Mouse (Mus musculus): ENCODE measurements around the gene Smyd3. TPM values are rescaled to one million over a fixed set of nuclear protein-coding genes. Genes with fewer than 3 reads are reported as not detected.
A peak's percentile ranks its signal among the peaks of the same experiment; 100 is the strongest.

The Smyd3 gene
- total RNA-seq, 4 experiments from 2014 or later: 31.8 to 34.0 (median 33.4) TPM

DNA sequence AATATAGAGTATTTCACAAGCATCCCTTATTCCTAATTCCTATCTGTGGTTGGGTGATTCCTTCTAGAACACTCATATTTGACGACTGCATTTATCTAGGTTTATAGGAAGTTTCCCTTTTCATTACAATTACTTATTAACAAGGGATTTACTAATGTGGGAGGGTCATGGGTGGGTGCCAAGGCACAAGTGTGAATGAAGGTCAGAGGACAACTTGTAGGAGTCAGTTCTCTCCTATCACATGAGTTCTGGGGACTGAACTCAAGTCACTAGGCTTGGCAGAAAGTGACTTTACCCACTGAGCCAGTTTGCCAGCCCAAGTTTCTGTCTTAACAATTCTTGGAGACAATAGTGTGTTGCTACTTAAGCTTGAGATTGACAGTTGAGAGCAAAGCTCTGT, 529.7 kb downstream of the Smyd3 start:
- DNase-seq (ENCODE audit: low spot score in 2 of 2): no peak

DNA sequence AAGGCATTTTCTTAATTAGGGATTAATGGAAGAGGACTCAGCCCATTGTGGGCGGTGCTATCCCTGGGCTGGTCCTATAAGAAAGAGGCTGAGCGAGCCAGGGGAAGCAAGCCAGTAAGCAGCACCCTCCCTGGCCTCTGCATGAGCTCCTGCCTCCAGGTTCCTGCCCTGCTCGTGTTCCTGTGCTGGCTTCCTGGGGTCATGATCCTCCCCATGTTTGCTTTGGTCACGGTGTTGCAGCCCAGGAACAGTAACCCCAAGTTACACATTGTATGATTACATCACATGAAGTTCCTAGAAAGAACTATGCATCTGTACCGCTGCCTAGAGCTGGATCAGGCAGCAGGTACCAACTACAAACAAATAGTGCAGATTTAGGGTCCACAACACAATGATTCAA, 536.2 kb downstream of the Smyd3 start:
- no peak for DNase-seq (ENCODE audit: low spot score in 2 of 2)

DNA sequence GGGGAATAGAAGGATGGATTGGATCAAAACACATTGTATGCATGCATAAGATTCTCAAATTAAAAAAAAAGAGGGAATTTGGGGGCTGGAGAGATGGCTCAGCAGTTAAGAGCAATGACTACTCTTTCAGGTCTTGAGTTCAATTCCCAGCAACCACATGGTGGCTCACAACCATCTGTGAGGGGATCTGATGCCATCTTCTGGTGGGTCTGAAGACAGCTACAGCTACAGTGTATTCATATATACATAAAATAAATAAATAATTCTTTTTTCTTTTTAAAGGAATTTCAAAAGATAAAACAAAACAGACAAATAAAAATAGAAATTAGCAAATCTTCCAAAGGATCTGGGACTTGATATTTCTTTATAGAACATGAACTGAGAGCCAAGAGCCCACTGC, 537.7 kb downstream of the Smyd3 start:
- no peak for DNase-seq (ENCODE audit: low spot score in 2 of 2)

DNA sequence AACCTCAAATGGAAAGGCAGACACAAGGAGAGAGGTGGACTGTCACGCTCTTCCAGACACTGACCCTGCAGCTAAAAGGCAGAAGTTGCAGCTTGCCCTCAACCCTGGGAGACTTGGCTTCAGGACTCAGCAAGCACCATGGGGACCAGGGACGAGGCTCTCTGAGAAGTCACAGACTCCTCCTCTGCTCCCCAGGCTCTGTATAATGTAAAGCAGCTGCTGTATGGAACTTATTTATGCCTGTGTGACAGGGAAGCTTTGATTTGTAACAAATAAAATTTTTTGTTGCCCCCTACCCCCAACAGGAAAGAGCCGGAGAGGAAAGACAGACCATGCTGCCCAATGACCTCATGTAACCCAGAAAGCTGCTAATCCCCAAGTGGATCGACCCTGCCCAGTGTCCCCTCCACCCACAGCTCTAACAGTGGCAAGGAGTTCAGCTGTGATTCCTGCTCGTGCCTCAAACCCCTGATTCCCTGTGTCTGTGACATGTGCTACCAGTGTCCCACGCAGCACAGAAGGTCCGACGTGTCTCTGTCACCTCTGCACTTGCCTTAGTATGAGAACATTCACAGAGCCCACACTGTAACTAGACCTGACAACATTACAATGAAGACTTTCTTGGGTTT, 539.1 kb downstream of the Smyd3 start:
- no peak for DNase-seq (ENCODE audit: low spot score in 2 of 2)

DNA sequence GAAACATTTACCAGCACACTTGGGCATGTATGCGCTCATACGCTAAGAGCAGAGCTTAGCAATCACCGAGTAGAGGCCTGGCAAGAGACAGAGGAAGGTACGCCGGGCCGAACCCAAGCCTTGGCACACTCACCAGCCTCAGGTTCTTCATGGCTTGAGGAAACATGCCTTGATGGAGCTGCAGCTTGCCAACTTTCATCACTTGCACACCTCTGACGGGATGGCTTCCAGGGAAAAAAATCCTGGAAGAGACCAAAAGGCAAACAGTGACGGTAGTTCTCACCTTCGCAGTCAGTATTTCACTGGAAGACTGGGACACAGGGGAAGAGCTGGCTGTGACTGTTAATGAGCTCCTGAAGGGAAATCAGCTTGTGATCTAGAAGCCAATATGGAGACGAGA, 545.8 kb downstream of the Smyd3 start:
- DNase-seq (ENCODE audit: low spot score in 2 of 2): no peak

DNA sequence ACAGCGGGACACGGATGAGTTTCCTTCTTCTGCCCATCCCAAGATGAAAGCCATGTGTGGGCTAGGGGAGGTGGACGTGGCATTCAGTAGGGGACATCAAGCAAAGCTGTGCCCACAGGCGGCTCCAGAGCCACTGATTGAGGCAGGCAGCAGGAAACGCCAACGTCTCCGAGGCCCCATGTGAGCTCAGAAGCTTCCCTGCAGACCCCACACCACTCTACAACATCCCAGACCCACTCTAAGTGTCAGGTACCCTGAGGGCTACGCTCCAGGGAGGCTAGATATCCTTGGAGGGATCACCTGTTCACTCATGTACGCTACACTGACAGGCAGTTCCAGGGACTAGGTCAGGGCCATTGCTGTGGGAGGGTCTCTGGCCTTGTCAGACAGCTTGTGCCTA, 556.2 kb downstream of the Smyd3 start:
- DNase-seq (ENCODE audit: low spot score in 2 of 2): no peak

DNA sequence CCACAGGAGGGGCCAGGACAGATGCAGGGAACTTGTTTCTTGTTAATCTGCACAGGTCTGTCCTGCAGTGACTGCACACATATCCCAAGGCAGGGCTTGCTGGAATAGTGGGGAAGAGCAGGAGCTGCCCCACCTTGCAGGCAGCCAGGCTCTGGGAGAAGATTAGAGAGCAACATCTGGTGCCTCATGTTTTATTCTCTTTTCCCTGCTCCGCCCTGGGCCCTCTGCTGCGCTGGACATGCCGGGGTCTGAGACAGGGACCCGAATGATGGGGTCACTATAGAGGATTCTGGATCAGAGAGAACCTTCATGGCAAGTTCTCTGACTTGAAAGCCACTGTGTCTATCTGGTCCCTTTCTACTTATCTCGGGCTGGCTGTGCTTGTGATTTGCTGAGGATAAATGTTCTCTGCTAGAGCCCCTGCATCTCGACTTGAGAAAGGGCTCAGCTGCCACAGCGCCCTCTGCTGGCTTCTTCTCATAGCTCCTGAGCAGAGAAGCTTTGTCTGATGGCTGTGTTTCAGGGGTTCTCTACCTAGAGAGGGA, 557.8 kb downstream of the Smyd3 start:
- DNase-seq (ENCODE audit: low spot score in 2 of 2): peak; percentile 18 to 67

DNA sequence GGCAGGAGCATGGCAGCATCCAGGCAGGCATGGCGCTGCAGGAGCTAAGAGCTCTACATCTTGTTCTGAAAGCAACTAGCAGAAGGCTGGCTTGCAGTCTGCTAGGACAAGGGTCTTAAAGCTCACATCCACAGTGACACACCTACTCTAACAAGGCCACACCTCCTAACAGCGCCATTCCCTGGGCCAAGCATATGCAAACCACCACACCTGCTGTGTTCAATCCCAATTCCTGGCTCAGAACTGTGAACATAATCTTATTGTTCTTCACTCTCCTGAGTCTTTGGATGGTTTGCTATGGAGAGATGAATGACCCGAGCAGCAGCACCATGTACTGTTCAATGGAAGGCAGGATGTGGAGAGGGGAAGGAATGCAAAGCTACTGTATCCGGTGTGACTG, 559.2 kb downstream of the Smyd3 start:
- no peak for DNase-seq (ENCODE audit: low spot score in 2 of 2)

DNA sequence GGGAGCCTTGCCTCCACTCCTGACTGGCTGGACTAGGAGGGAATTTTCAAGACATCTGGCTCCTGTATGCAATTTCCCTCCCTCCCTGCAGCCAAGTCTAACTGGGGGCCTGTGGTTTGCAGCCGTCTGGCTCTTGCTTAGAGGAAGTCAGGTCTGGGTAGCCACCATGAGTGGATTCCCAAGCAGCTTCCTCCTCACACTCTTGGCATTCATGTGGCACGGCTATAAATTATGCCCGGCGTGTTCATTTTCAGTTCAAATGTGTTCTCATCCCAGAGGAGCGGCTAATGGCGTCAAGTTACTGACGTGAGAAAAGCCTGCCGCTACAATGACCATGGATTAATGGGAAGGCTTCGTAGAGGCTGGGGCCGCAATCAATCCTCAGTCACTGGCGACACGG, 564.9 kb downstream of the Smyd3 start:
- no peak for DNase-seq (ENCODE audit: low spot score in 2 of 2)

DNA sequence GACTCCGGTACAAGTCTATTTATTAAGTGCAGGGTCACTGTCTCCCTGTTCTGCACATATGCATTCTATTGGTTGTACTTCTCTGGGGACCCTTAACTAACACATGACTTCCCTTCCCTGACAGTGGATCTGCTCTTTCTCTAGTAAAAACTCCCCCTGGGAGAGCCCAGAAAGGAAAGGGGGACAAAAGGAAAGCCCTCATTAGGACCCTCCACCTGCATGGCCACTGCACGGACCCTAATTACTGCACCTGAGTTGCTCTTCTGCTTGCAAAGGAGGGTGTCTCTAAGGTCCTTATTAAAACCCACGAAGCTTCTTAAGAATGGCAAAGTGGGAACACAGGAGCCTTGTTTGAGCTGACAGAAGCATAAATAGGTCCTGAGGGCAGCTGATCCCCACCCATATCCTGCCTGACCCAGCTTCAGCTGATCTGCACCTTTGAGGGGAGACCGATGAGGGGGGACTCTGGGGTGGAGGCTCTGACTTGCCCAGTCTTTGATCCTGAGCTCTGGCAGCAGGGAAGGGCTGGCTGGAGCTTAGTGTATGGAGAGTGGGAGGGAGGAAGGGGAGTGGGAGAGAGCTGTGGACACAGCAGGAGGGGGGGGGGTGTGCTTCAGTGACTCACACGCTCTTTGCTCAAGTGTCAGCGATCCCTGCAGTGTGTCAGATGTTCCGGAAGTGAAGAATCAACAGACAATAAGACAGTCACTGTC, 575.4 kb downstream of the Smyd3 start:
- DNase-seq (ENCODE audit: low spot score in 2 of 2): no peak

DNA sequence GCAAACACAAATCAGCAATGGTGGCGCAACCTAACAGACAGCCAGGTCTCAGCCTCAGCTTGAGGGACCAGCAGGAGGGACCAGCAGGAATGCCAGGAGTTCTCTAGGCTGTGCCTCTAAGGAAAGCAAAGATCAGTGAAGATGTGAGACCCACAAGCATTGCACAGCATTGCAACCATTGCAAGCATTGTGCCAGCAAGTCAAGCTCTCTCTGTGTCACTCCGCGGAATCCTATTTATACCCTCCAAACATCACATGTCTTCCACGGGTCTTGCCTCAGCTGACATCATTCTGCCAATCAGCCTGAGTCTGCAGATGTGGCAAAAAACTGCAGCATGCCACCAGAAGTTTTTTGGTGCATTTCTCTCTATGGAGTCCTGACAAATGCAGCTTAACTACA, 577.5 kb downstream of the Smyd3 start:
- DNase-seq (ENCODE audit: low spot score in 2 of 2): no peak

DNA sequence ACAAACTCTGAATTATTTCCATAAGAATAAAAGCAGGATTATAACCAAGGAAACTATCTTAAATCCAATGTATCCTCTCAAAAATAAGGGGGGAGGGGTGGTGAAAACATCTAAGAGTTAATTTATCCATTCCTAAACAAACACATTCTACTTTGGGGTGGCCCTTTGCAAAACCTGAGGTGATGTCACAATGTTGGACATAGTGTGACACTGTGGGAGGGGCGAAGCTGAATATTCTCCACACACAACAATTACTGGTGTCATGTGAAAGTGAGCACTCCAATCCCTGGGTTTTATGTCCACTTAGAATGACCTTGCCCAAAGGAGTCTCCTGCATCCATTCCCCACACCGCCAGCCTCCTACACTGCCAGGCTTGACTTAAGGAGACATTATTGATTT, 580.9 kb downstream of the Smyd3 start:
- no peak for DNase-seq (ENCODE audit: low spot score in 2 of 2)

DNA sequence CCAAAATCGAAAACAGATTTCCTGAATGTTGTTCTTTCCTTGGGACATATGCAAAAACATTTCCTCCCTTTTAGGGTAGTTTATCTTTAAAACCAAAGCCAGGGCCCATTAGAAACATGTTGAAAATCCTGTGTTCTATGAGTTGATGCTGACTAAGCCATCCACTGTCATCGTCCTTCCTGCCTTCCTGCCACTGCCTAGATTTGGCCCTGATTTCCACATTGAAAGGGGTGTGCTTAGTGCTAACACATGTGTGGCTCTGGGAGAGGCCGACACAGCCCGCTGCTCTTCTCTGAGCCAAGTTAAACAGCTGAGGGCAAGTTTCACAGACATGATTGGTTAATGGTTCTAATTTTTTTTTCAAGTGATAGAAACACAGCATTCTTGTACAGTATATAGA, 581.4 kb downstream of the Smyd3 start:
- no peak for DNase-seq (ENCODE audit: low spot score in 2 of 2)

DNA sequence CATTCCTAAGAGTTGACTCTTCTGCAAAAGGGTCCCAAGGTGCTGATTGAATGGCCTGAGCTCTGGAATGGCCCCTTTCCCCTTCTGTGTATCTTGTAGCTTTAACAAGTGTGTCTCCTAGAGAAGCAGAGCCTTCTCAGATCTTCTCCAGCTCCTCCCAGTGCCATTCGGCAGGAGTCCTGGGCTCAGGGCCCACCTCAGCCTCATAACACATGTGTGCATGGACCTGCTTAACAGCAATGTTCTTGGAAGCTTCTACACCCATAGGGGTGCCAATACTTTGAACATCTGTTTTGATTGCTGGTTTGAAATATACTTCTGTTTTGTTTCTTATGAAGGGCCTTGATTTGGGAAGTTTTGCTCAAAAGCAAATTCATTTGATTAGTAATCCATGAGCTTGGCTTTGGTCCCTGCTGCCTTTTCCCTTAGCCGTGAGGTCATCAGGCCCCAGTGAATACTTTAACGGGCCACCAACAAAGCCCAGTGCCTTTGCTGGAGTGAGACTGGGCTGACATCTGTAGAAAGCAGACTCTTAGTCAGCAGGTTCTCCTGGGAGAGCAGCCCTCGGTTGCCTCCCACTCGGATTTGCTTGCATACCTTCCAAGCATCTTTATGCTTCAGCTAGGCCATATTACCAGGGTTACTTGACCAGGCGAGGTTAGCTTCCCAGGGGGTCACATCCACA, 583.7 kb downstream of the Smyd3 start:
- no peak for DNase-seq (ENCODE audit: low spot score in 2 of 2)

DNA sequence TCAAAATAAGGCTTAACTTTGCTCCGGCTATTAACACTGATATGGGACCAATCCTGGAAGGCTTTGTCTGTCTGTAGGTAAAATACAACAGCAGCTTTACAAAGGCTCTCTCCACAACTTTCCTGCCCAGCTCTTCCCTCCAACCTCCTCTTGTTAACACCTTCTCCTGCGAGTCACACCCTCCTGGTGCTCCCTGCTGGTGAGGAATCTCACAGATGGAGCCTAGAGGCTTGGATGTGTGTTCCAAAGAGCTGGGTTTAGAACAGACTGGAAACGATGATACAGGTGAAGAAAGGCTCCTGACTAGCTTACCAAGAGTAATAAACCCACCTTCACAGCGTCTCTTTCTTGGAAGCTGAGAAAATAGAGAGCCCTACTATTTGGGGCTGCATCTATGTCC, 588.3 kb downstream of the Smyd3 start:
- no peak for DNase-seq (ENCODE audit: low spot score in 2 of 2)

DNA sequence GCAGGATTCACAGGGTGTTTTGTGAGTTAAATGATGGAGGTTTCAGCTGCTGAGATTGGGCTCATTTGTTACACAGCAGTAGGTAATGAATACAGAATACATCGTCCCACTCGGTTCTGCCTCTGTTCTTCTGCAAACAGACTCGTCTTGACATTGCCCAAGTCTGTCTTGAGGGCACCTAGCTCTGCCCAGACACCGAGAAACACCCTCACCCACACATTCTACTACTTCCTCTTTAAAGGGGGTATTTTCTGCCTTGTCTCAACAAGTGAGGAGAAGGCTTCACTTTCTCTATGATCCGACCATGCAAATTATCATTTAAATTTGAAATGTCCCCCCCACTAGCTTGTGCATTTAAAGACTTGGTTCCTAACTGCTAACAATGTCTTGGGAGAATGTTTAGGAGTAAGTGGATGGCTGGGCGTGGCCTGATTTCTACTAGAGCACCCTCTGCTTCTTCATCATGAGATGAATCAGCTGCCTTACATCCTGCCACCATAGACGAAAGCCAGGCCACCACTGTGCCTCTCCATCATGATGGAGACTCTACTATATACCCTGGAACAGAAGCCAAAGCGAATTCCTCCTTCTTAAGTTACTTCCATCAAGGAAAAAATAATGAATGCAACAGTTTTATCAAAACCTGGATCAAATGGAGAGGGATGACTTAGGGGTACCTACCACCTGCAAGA, 593.2 kb downstream of the Smyd3 start:
- no peak for DNase-seq (ENCODE audit: low spot score in 2 of 2)

DNA sequence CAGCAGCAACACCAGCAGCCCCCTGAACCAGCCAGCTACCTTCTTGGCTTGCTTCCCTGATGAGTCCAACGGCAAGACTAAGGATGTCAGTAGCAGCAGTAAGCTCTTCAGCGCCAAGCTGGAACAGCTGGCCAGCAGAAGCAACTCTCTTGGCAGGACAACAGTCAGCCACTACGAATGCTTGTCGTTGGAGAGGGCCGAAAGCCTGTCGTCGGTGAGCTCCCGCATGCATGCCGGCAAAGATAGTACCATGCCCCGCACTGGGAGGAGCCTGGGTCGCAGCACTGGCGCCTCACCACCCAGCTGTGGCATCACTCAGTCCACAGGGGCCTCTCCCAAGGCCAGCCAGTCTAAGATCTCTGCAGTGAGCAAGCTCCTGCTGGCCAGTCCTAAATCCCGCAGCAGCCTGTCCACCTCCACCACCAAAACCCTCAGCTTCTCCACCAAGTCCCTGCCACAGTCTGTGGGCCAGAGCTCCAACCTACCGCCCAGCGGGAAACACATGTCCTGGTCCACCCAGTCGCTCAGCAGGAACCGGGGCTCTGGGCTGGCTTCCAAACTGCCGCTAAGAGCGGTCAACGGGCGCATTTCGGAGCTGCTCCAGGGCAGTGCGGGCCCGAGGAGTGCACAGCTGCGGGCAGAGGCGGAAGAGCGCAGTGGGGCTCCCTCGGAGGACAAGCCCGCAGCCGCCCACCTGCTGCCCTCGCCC, 600.5 kb downstream of the Smyd3 start:
- no peak for DNase-seq (ENCODE audit: low spot score in 2 of 2)

DNA sequence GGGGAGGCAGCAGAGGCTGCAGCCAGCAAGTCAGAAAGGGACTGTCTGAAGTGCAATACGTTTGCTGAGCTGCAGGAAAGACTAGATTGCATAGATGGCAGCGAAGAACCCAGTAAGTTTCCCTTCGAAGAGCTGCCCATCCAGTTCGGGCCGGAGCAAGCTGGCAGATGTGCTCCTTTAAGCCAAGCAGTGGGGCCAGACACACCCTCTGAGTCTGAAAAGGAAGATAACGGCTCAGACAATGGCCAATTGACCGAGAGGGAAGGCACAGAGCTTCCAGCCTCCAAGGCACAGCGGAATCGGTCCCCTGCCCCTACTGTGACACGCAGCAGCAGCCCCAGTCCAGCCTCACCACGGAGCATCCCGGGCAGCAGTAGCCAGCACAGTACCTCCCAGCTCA, 602.8 kb downstream of the Smyd3 start:
- DNase-seq (ENCODE audit: low spot score in 2 of 2): no peak

DNA sequence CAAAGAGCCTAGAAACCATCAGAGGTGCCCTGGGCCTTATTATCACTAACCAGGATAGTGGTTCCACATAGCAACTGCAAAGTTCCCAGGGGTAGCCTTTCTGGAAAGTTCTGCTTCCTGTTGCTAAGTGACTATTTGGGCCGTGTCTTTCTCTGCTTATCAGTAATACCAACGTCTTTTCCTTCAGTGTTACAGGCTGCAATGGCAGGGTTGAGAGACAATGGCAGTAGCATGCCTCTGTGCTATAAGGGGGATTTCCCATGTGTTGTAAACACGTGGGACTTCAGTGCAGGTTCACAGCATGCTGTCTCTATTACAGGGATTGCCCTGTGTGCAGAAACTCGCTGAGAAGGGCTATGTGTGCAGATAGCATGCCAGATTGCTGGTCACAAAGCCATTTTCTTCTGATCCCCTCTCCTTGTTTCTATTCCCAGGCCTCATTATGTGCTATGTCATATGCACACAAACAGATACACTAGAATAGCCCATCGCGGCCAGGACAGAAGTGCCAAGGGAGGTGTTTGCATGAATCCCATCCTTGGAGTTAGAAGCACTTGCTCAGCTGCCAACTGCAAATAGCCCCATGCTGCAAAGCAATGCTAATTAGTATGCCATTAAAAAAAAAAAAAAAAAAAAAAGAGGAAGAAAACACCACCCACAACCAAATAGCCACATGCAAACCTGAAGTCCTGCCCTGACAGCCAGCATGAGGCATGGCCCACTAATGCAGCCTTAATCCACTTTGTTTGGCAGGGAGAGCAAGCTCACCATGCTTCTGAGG, 604.7 kb downstream of the Smyd3 start:
- no peak for DNase-seq (ENCODE audit: low spot score in 2 of 2)

DNA sequence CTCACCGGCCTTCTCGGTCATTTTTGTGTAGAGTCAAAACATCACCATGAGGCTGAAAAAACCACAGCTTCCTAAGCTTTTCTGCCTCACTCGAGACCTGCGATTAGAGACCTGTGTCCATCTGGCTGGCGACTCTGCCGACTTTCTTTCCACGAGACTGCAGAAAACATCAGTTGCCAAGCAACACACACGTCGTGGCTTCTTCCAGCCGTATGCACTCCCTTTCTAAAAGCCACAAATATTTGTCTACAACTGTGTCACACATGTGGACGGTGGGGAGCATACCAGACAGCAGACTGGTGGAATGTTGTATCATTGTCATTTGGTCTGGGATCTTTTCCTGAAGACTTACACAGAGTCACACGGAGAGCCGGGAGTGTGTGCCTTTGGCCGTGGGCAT, 606.9 kb downstream of the Smyd3 start:
- no peak for DNase-seq (ENCODE audit: low spot score in 2 of 2)

Measured in left cerebral cortex, adult 8-10 months (tissue).